8 mouse cellular contexts compared by ENCODE assay signal in genomic region chr9:64021853-64022561, GRCm38 (mm10). TPM values are rescaled to one million over a fixed set of nuclear protein-coding genes. Genes with fewer than 3 reads are reported as not detected.
DNase-seq lines count a peak whose midpoint lies in the region; ATAC-seq and TF ChIP-seq lines count a peak whose summit lies in the region.

TSS of gene Smad6 (minus strand) at chr9:64022059.

- ATAC-seq in Patski, result peak; percentile 44
- ATAC-seq in hindbrain, embryonic 15.5 days (ENCODE audit: low FRiP score, low read depth), result peak; percentile 69

- peaks cover 52% of the 10 kb centered on the region for H3K4me1 ChIP-seq in hindbrain, embryonic 15.5 days (replicated peaks)

- H3K9ac ChIP-seq in hindbrain, embryonic 15.5 days, result peak within 1 kb of the TSS; percentile 52

- in situ Hi-C loops in Patski (cut with MboI; ENCODE audit: low pct_unique_long_range_greater_than_20kb), result loop anchor here (5.0 kb wide), 1 partner anchor 65 kb away; no protein-coding TSS in a partner anchor

- CTCF ChIA-PET in Patski (lab: Charles Lee), result interaction anchor here (0.6 to 5.5 kb wide), 5 partner anchors 40 to 106 kb away, joined by 3 to 44 read pairs (median 11); no protein-coding TSS in a partner anchor

- POLR2A ChIA-PET in Patski (lab: Charles Lee), result interaction anchor here (0.6 to 4.4 kb wide), 7 partner anchors 22 to 683 kb away, joined by 3 to 32 read pairs (median 4); no protein-coding TSS in a partner anchor

- no peaks in the 10 kb centered on the region for H3K27me3 ChIP-seq in Patski
- peaks cover 22% of the 10 kb centered on the region for H3K27me3 ChIP-seq in hindbrain, embryonic 15.5 days

- no peak for TF ChIP-seq CTCF in Patski (IDR thresholded peaks at IDR 0.05)

- peak within 1 kb of the TSS; percentile 53 for H3K4me3 ChIP-seq in hindbrain, embryonic 15.5 days

- H3K27ac ChIP-seq in hindbrain, embryonic 15.5 days (replicated peaks), result peak within 1 kb of the TSS; percentile 76

- no peaks in the 10 kb centered on the region for H3K36me3 ChIP-seq in hindbrain, embryonic 15.5 days

- no peaks in the 10 kb centered on the region for H3K9me3 ChIP-seq in hindbrain, embryonic 15.5 days

- H3K4me2 ChIP-seq in hindbrain, embryonic 15.5 days, result peak within 1 kb of the TSS; percentile 93

- peak; percentile 90 for DNase-seq in Patski (ENCODE audit: low read depth, low spot score)
- DNase-seq in cerebellum, postnatal 25 days, result peak; percentile 28 to 49
- peak; percentile 92 for DNase-seq in gastrocnemius, adult 18-20 months (ENCODE audit: low spot score)
- DNase-seq in left cerebral cortex, adult 11 months (ENCODE audit: low spot score), result peak; percentile 39
- DNase-seq in lung, postnatal 4 days, result peak; percentile 95 to 98
- peak; percentile 65 for DNase-seq in right cerebral cortex, adult 18-20 months
- peak; percentile 81 for DNase-seq in urinary bladder, postnatal 25 days (ENCODE audit: low spot score)

- WGBS in hindbrain, embryonic 15.5 days, result under 1% methylated on average over 51 of the region's 60 CpGs

RNA-seq across cellular contexts. Expression of gene Smad6, which starts in this region (rescaled TPM):
- 28.2 TPM for polyA plus RNA-seq in Patski (2021)
- total RNA-seq in gastrocnemius, adult 18-20 months (2021), result 1 to 10 TPM; 5.1 TPM
- polyA plus RNA-seq in hindbrain, embryonic 15.5 days (2015; fragmentation: Nextera tagmentation; extraction: Ambion mirVana), result 2.5 and 2.6 TPM in 2 replicates

Comparison
In these comparisons a context has a peak if more than half of its experiments do, and no peak if none do; other contexts are left out.
1. Peak in every context shown above with its lines: DNase-seq, ATAC-seq, H3K4me3 ChIP-seq and H3K27ac ChIP-seq.
2. DNase-seq: peak in every context shown above with its lines; median percentile 96 in lung, postnatal 4 days; 92 in gastrocnemius, adult 18-20 months; 90 in Patski; 81 in urinary bladder, postnatal 25 days; 65 in right cerebral cortex, adult 18-20 months; 39 in left cerebral cortex, adult 11 months; 38 in cerebellum, postnatal 25 days.